30 mouse cellular contexts compared by ENCODE assay signal in genomic region chr4:130887148-130887745, GRCm38 (mm10). TPM values are rescaled to one million over a fixed set of nuclear protein-coding genes. Genes with fewer than 3 reads are reported as not detected.
A peak's percentile ranks its signal among the peaks of the same experiment; 100 is the strongest.
DNase-seq lines count a peak whose midpoint lies in the region; ATAC-seq and TF ChIP-seq lines count a peak whose summit lies in the region.
"Had no signal": no experiment of that assay in that cellular context is flagged by ENCODE, and none has a peak within 500 bp of the region (broad histone marks: within the 10 kb centered on the region; RNA-seq: fewer than 3 reads in every experiment).

No protein-coding gene starts in this region.

- WGBS in hindbrain, embryonic 10.5 days: 53% methylated on average over 11 of the region's 11 CpGs
- WGBS in hindbrain, embryonic 16.5 days: 46% methylated on average over 11 of the region's 11 CpGs
- 11% methylated on average over 11 of the region's 11 CpGs for WGBS in stomach, embryonic 14.5 days
- 35% methylated on average over 11 of the region's 11 CpGs for WGBS in stomach, postnatal 0 days
- WGBS in neural tube, embryonic 11.5 days: 24% methylated on average over 11 of the region's 11 CpGs

- peaks cover 65% of the 10 kb centered on the region for H3K4me1 ChIP-seq in hindbrain, embryonic 10.5 days (replicated peaks)
- H3K4me1 ChIP-seq in hindbrain, embryonic 16.5 days (ENCODE audit: control insufficient read depth, insufficient read depth, low read depth, low read length): peaks cover 9% of the 10 kb centered on the region
- H3K4me1 ChIP-seq in stomach, embryonic 14.5 days (ENCODE audit: control insufficient read depth, insufficient read depth, low read length): no peaks in the 10 kb centered on the region
- H3K4me1 ChIP-seq in stomach, postnatal 0 days (replicated peaks; ENCODE audit: control insufficient read depth, insufficient read depth): no peaks in the 10 kb centered on the region
- H3K4me1 ChIP-seq in neural tube, embryonic 11.5 days (ENCODE audit: control insufficient read depth, insufficient read depth, low read length): peaks cover 4% of the 10 kb centered on the region; the same call in 1 of the 2 replicates

- H3K9ac ChIP-seq in hindbrain, embryonic 16.5 days (ENCODE audit: low read depth, low read length): no peak overlapping the region
- H3K9ac ChIP-seq in stomach, embryonic 14.5 days (replicated peaks; ENCODE audit: low read depth, low read length): no peak overlapping the region
- no peak overlapping the region for H3K9ac ChIP-seq in stomach, postnatal 0 days (ENCODE audit: low read length)
- no peak overlapping the region for H3K9ac ChIP-seq in neural tube, embryonic 11.5 days (ENCODE audit: low read length)
- H3K9ac ChIP-seq: embryonic facial prominence, embryonic 12.5 days; forebrain, postnatal 0 days; heart, embryonic 13.5 days; liver, embryonic 12.5 days; liver, postnatal 0 days had no signal

- no peak overlapping the region for H3K4me3 ChIP-seq in hindbrain, embryonic 10.5 days
- H3K4me3 ChIP-seq in hindbrain, embryonic 16.5 days (ENCODE audit: low read length): no peak overlapping the region
- no peak overlapping the region for H3K4me3 ChIP-seq in stomach, embryonic 14.5 days (ENCODE audit: low read depth, low read length)
- no peak overlapping the region for H3K4me3 ChIP-seq in stomach, postnatal 0 days (ENCODE audit: low read depth, low read length)
- H3K4me3 ChIP-seq in neural tube, embryonic 11.5 days (ENCODE audit: low read depth, low read length): no peak overlapping the region
- H3K4me3 ChIP-seq: embryonic facial prominence, embryonic 12.5 days; forebrain, embryonic 10.5 days; heart, embryonic 13.5 days; liver, embryonic 12.5 days had no signal

- H3K9me3 ChIP-seq in hindbrain, embryonic 10.5 days: no peaks in the 10 kb centered on the region
- no peaks in the 10 kb centered on the region for H3K9me3 ChIP-seq in hindbrain, embryonic 16.5 days (ENCODE audit: control insufficient read depth, low read length)
- H3K9me3 ChIP-seq in stomach, embryonic 14.5 days (ENCODE audit: control insufficient read depth, low read depth, low read length): no peaks in the 10 kb centered on the region
- no peaks in the 10 kb centered on the region for H3K9me3 ChIP-seq in stomach, postnatal 0 days (ENCODE audit: control insufficient read depth, low read length)
- H3K9me3 ChIP-seq in neural tube, embryonic 11.5 days (ENCODE audit: control insufficient read depth, low read length): no peaks in the 10 kb centered on the region
- H3K9me3 ChIP-seq: embryonic facial prominence, embryonic 12.5 days; forebrain, embryonic 10.5 days; heart, embryonic 13.5 days; liver, embryonic 12.5 days had no signal

- H3K4me2 ChIP-seq in hindbrain, embryonic 16.5 days (ENCODE audit: low read length): no peak overlapping the region
- no peak overlapping the region for H3K4me2 ChIP-seq in stomach, embryonic 14.5 days (replicated peaks; ENCODE audit: low read depth, low read length)
- H3K4me2 ChIP-seq in stomach, postnatal 0 days (replicated peaks; ENCODE audit: low read depth): no peak overlapping the region
- H3K4me2 ChIP-seq in neural tube, embryonic 11.5 days (ENCODE audit: low read depth): no peak overlapping the region
- H3K4me2 ChIP-seq: embryonic facial prominence, embryonic 12.5 days; heart, embryonic 13.5 days; liver, embryonic 12.5 days had no signal

- H3K27me3 ChIP-seq in hindbrain, embryonic 10.5 days (ENCODE audit: insufficient read depth, poor library complexity, severe bottlenecking): peaks cover 17% of the 10 kb centered on the region
- peaks cover 9% of the 10 kb centered on the region for H3K27me3 ChIP-seq in hindbrain, embryonic 16.5 days (replicated peaks; ENCODE audit: control insufficient read depth, insufficient read depth, low read length)
- no peaks in the 10 kb centered on the region for H3K27me3 ChIP-seq in stomach, embryonic 14.5 days (ENCODE audit: control insufficient read depth, insufficient read depth, low read length)
- H3K27me3 ChIP-seq in stomach, postnatal 0 days (ENCODE audit: control insufficient read depth, insufficient read depth, low read length): no peaks in the 10 kb centered on the region
- no peaks in the 10 kb centered on the region for H3K27me3 ChIP-seq in neural tube, embryonic 11.5 days (ENCODE audit: control insufficient read depth, insufficient read depth, low read length)
- H3K27me3 ChIP-seq: embryonic facial prominence, embryonic 12.5 days had no signal

- no peak overlapping the region for H3K27ac ChIP-seq in hindbrain, embryonic 10.5 days
- H3K27ac ChIP-seq in hindbrain, embryonic 16.5 days (ENCODE audit: low read depth, low read length): no peak overlapping the region
- no peak overlapping the region for H3K27ac ChIP-seq in stomach, embryonic 14.5 days (ENCODE audit: low read length)
- H3K27ac ChIP-seq in stomach, postnatal 0 days (replicated peaks): no peak overlapping the region
- no peak overlapping the region for H3K27ac ChIP-seq in neural tube, embryonic 11.5 days (ENCODE audit: low read depth, low read length)
- H3K27ac ChIP-seq: embryonic facial prominence, embryonic 12.5 days; forebrain, embryonic 10.5 days; heart, embryonic 13.5 days; kidney, postnatal 0 days; liver, embryonic 12.5 days had no signal

- peak; percentile 48 for DNase-seq in hindbrain, embryonic 10.5 days (ENCODE audit: low spot score)
- no peak for DNase-seq in stomach, postnatal 0 days (ENCODE audit: low spot score)
- peak; percentile 68 for DNase-seq in neural tube, embryonic 11.5 days (ENCODE audit: low spot score)
- DNase-seq in frontal cortex, postnatal 10 days (ENCODE audit: low spot score in 2 of 2): no peak
- DNase-seq in spleen, adult 12 weeks (ENCODE audit: low spot score): no peak
- DNase-seq: adrenal gland, postnatal 10 days; cerebellum, adult 11 months; cerebellum, adult 9-11 months; forebrain, postnatal 0 days; gastrocnemius, postnatal 10 days; heart, postnatal 10 days; kidney, adult 8-10 months; layer of hippocampus, postnatal 36 days; left cerebral cortex, postnatal 4 days; liver, postnatal 0 days; lung, postnatal 36 days; midbrain, embryonic 14.5 days; thymus, adult 18-20 months; thymus, postnatal 25 days had no signal

- no peak for TF ChIP-seq CTCF in stomach, postnatal 0 days (IDR thresholded peaks at IDR 0.05; ENCODE audit: low read depth)

- no peak for ATAC-seq in hindbrain, embryonic 16.5 days
- ATAC-seq in stomach, embryonic 14.5 days (ENCODE audit: insufficient number of reproducible peaks, insufficient read depth, low FRiP score, low read depth): peak; percentile 38; the same call in 1 of the 2 replicates
- no peak for ATAC-seq in stomach, postnatal 0 days (ENCODE audit: low FRiP score, low TSS enrichment)
- no peak for ATAC-seq in neural tube, embryonic 11.5 days (ENCODE audit: insufficient read depth, low FRiP score, low TSS enrichment)
- ATAC-seq: forebrain, postnatal 0 days; liver, embryonic 12.5 days; liver, postnatal 0 days; Patski had no signal

- no peak for TF ChIP-seq EP300 in stomach, postnatal 0 days (optimal IDR thresholded peaks at IDR 0.05)

- no peaks in the 10 kb centered on the region for H3K36me3 ChIP-seq in hindbrain, embryonic 10.5 days
- no peaks in the 10 kb centered on the region for H3K36me3 ChIP-seq in hindbrain, embryonic 16.5 days (ENCODE audit: control insufficient read depth, insufficient read depth, low read length)
- H3K36me3 ChIP-seq in stomach, embryonic 14.5 days (ENCODE audit: control insufficient read depth, insufficient read depth, low read length): no peaks in the 10 kb centered on the region
- H3K36me3 ChIP-seq in stomach, postnatal 0 days (ENCODE audit: control insufficient read depth, insufficient read depth, low read length): no peaks in the 10 kb centered on the region
- H3K36me3 ChIP-seq in neural tube, embryonic 11.5 days (ENCODE audit: control insufficient read depth, insufficient read depth, low read length): no peaks in the 10 kb centered on the region
- H3K36me3 ChIP-seq: embryonic facial prominence, embryonic 12.5 days; forebrain, embryonic 10.5 days; heart, embryonic 13.5 days; liver, embryonic 12.5 days had no signal

RNA-seq across cellular contexts. Expression of gene Laptm5, which starts 25.7 kb away (rescaled TPM):
- polyA plus RNA-seq in hindbrain, embryonic 10.5 days (2016; fragmentation: Nextera tagmentation; extraction: Ambion mirVana): 21.3 and 25.9 TPM in 2 replicates
- polyA plus RNA-seq in hindbrain, embryonic 16.5 days (2015; fragmentation: Nextera tagmentation; extraction: Ambion mirVana): 27.2 and 27.4 TPM in 2 replicates
- polyA plus RNA-seq in stomach, embryonic 14.5 days (2014; fragmentation: Nextera tagmentation; extraction: Ambion mirVana): 49.4 and 50.9 TPM in 2 replicates
- polyA plus RNA-seq in stomach, postnatal 0 days (2015; fragmentation: Nextera tagmentation; extraction: Ambion mirVana): 30.5 and 34.0 TPM in 2 replicates
- 24.6 and 24.8 TPM in 2 replicates for polyA plus RNA-seq in neural tube, embryonic 11.5 days (2014; fragmentation: Nextera tagmentation; extraction: Ambion mirVana)
- polyA plus RNA-seq: Patski had no signal

RNA-seq across cellular contexts. Expression of gene Matn1, which starts 56.9 kb away (rescaled TPM):
- 0.17 TPM in 1 of 2 replicates, not detected in the other for polyA plus RNA-seq in hindbrain, embryonic 10.5 days (2016; fragmentation: Nextera tagmentation; extraction: Ambion mirVana)
- 0.34 and 3.9 TPM in 2 replicates for polyA plus RNA-seq in hindbrain, embryonic 16.5 days (2015; fragmentation: Nextera tagmentation; extraction: Ambion mirVana)
- polyA plus RNA-seq in stomach, embryonic 14.5 days (2014; fragmentation: Nextera tagmentation; extraction: Ambion mirVana): 0.12 and 0.21 TPM in 2 replicates
- 0.05 TPM in 1 of 2 replicates, not detected in the other for polyA plus RNA-seq in stomach, postnatal 0 days (2015; fragmentation: Nextera tagmentation; extraction: Ambion mirVana)
- not detected in 2 replicates for polyA plus RNA-seq in neural tube, embryonic 11.5 days (2014; fragmentation: Nextera tagmentation; extraction: Ambion mirVana)
- polyA plus RNA-seq: forebrain, embryonic 10.5 days; gonadal fat pad, adult 2 months; heart, embryonic 13.5 days; intestine, embryonic 14.5 days; large intestine, adult 2 months; liver, postnatal 0 days; midbrain, embryonic 14.5 days; Patski had no signal

Comparison
In these comparisons a context has a peak if more than half of its experiments do, and no peak if none do; other contexts are left out.
1. DNase-seq: peak in hindbrain, embryonic 10.5 days (single experiment) and neural tube, embryonic 11.5 days (single experiment); none in stomach, postnatal 0 days (single experiment), frontal cortex, postnatal 10 days (0 of 2) and spleen, adult 12 weeks (single experiment).